Mouse (Mus musculus): ENCODE results near the gene Rgs1.

Rgs1 gene

DNA sequence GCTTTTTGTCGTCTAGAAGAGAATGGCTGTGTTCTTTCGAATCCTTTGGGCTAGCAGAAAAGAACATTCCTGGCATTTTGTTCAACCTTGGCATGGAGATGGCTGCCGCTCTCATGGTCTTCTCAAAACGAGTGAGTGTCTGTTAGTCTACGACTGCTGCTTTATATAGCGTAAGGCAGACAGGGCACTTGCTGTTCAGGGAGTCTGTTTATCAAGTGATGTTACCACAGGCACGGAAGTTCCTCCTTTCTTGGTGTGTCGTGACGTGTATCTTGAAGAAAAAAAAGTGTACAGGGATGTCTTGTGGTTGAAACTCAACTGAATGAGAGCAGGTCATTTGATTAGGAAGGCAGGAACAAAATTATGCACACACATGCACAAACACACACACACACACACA lies at the start of gene Rgs1:
Gene Rgs1 (minus strand): TSS at position 320 of the 400 bp plus-strand sequence.
- no peak for DNase-seq (ENCODE audit: low spot score)

- DNase-seq (ENCODE audit: low spot score), result no peak
Measured at GRCm38 (mm10) chr1:144283020-144284014, 34.3 kb upstream of the Rgs1 start.

GRCm38 (mm10) chr1:144280056-144280455 lies 31.0 kb upstream of the Rgs1 start:
- DNase-seq (ENCODE audit: low spot score), result no peak

GRCm38 (mm10) chr1:144272991-144273390 lies 23.9 kb upstream of the Rgs1 start:
- DNase-seq (ENCODE audit: low spot score), result no peak

DNA sequence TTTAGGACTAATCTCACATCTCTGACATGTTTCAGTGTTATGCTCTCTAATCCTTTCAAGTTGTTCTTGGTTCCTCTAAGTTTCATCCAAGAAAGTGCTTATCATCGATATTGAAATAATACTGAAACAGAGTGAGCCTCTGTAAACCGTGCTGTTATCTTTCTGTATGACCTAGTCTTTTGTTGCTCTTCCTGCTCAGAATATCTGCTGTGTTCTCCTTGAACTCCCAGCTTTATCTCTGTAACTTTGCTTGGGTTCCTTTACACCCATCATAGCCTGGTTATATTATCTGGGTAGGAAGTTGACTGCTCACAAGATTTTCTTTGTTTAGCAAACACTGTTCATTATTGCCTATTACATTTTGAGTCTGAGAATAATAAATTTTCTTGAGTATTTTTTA lies 20.1 kb upstream of the Rgs1 start:
- no peak for DNase-seq (ENCODE audit: low spot score)

DNA sequence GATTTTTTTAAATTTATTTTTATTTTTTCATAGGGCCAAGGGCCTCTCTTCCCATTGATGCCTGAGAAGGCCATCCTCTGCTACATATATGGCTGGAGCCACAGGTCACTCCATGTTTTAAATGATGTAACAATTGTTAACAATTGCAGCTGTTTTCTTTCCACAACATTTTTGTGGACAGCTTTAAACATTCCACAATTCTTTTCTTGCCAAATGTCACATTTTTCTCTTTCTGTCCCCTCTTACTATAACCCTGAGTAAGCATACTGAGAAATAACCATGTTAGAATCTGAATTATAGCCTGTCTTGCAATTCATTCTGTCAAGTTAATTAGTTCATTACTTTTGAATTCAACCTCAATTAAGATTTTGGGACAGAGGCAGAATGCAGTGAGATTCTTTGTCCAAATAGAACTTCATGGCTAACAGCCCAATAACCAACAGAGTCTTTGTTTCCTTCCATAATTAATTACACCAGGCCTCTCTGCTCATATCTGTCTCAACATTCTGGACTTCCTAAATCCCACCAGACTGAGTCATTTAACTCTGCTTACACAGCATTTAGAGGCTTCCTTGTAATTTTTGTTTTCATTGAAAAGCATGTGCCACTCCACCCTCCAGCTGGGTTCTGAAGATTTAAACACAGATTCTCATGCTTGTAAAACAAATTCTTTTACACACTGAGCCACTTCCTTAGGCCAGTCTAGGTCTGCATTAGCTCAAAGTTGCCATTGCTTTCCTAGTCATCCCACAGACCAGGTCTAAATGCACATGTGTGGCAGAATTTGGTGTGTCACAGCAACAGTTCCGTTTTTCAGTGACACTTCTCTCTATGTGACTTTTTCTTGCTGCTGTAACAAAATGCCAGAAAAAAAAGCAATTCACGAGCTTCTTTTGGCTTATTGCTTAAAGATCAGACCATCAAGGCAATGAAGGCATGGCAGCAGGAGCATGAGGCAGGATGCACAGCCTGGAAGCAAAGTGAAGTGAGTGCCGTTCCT lies 18.7 kb upstream of the Rgs1 start:
- no peak for DNase-seq (ENCODE audit: low spot score)

GRCm38 (mm10) chr1:144264000-144264399 lies 15.0 kb upstream of the Rgs1 start:
- DNase-seq (ENCODE audit: low spot score), result no peak

DNA sequence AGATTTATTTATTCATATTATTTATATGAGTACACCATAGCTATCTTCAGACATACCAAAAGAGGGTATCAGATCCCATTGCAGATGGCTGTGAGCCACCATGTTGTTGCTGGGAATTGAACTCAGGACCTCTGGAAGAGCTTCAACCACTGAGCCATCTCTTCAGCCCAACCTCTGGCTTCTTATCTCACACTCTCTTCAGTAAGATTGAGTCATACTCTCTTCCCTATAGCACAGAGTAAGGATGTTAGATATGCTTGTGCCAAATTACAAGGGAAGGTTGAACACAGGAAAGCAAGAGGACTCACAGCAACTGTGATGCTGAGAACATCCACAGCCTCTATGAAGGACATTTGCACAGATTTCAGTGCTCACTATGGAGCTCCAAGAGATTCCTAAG lies 13.0 kb upstream of the Rgs1 start:
- no peak for DNase-seq (ENCODE audit: low spot score)

GRCm38 (mm10) chr1:144258779-144259178 lies 9.7 kb upstream of the Rgs1 start:
- DNase-seq (ENCODE audit: low spot score), result no peak

- DNase-seq (ENCODE audit: low spot score), result no peak
Measured at GRCm38 (mm10) chr1:144256556-144257331, 7.7 kb upstream of the Rgs1 start.

GRCm38 (mm10) chr1:144248206-144248605 lies 836 bp downstream of the Rgs1 start:
- no peak for DNase-seq (ENCODE audit: low spot score)

GRCm38 (mm10) chr1:144247382-144247781 lies 1.7 kb downstream of the Rgs1 start:
- DNase-seq (ENCODE audit: low spot score), result no peak

- DNase-seq (ENCODE audit: low spot score), result no peak
Measured at GRCm38 (mm10) chr1:144243511-144243910, 5.5 kb downstream of the Rgs1 start.

GRCm38 (mm10) chr1:144239195-144239594 lies 9.8 kb downstream of the Rgs1 start:
- DNase-seq (ENCODE audit: low spot score), result no peak

GRCm38 (mm10) chr1:144215230-144215629 lies 33.8 kb downstream of the Rgs1 start:
- DNase-seq (ENCODE audit: low spot score), result no peak

- DNase-seq (ENCODE audit: low spot score), result no peak
Measured at GRCm38 (mm10) chr1:144210912-144211311, 38.1 kb downstream of the Rgs1 start.

DNA sequence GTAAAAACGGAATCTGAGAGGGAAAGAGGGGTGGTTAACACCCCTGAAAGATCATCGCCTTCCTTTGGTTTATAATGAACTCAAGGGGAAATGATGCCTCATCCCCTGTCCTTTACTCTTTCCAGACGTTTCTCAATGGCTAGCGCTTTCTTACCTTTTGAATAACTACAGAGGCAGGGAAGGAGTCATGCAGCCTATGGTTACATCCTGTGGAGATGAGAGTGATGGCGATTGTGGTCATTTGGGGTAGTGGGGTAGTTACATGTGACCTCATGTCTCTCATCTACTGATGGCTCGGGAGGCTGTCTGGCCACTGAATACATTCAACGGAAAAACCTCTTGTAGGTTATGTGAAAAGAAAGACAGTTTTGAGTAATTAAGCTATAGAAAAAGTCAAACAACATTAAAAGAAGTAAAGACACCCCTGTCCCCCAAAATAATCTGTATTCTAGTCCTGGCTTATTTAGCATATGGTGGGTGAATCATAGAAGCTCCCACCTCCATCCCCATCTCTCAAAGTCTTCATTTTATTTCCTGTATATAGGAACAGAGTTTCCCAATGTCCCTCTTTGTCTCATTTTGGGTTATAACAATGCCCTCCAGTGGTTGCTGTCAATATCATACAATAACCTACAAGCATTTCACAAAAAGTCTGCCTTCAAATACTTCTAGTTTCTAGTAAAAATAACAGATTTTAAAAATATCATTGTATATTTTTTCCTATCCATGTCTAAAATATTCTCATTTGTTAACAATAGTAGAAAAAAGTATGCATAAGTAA lies 42.6 kb downstream of the Rgs1 start:
- no peak for DNase-seq (ENCODE audit: low spot score)

GRCm38 (mm10) chr1:144204766-144205165 lies 44.3 kb downstream of the Rgs1 start:
- DNase-seq (ENCODE audit: low spot score), result no peak

- DNase-seq (ENCODE audit: low spot score), result no peak
Measured at GRCm38 (mm10) chr1:144202939-144203338, 46.1 kb downstream of the Rgs1 start.

GRCm38 (mm10) chr1:144200496-144200895 lies 48.5 kb downstream of the Rgs1 start:
- no peak for DNase-seq (ENCODE audit: low spot score)

DNA sequence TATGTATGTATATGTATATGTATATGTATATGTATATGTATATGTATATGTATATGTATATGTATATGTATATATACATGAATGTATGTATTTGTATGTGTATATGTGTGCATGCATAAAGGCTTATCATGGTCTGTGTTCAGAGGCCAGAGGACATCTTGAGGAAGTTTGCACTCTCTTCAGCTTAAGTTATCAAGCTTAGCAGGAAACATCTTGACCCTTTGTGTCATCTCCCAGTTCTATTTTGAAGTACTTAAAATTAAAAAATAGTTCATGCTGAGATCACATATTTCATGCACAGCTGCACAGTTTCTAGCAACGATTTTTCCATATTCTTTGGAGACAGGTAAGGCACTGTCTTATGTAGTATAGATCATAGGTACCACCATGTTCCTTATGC lies 49.5 kb downstream of the Rgs1 start:
- DNase-seq (ENCODE audit: low spot score), result no peak
